Mouse (Mus musculus): ENCODE data around the gene Ndufaf2. TPM values are rescaled to one million over a fixed set of nuclear protein-coding genes. Genes with fewer than 3 reads are reported as not detected.

Gene Ndufaf2
- polyA plus RNA-seq, 1 experiment from 2014 or later: 72.6 TPM

DNA sequence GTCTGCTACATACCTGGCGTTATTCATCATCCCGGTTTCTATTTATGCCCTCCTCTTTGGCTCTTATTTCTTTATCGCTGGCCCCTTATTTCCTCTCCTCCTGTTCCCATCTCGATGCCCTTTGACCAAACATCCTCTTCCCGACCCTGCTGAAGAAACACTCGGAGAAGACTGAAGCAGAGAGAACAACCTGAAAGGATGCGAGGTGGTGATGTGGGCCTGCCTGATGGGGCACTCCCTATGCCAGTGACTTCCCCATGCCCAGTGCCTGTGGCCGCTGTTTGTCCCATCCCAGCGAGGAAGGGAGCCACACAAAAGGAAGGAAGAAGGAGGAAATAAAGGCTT lies 204.4 kb downstream of the Ndufaf2 start:
- no peaks in the 10 kb centered on the region for H3K9me3 ChIP-seq
- peaks cover 17% of the 10 kb centered on the region for H3K4me1 ChIP-seq
- no peaks in the 10 kb centered on the region for H3K27me3 ChIP-seq
- no peak overlapping the region for H3K4me3 ChIP-seq
- H3K9ac ChIP-seq (replicated peaks): no peak overlapping the region
- 31% methylated on average over 9 of the region's 9 CpGs for WGBS
- ATAC-seq (replicated peaks): no peak
- no peak overlapping the region for H3K27ac ChIP-seq (replicated peaks)
- no peaks in the 10 kb centered on the region for H3K36me3 ChIP-seq
- H3K4me2 ChIP-seq (replicated peaks): no peak overlapping the region

Other genes with a start within 250 kb of the Ndufaf2 start
- gene Smim15, start 114.2 kb downstream of the Ndufaf2 start, polyA plus RNA-seq (2015; fragmentation: Nextera tagmentation; extraction: Ambion mirVana): 43.9 and 47.7 TPM in 2 replicates
- gene Ercc8, start 108 bp upstream of the Ndufaf2 start, polyA plus RNA-seq (2015; fragmentation: Nextera tagmentation; extraction: Ambion mirVana): 32.0 and 32.6 TPM in 2 replicates
- 1.5 and 1.7 TPM in 2 replicates for gene Elovl7, start 55.8 kb upstream of the Ndufaf2 start, polyA plus RNA-seq (2015; fragmentation: Nextera tagmentation; extraction: Ambion mirVana)
- 7.8 and 8.0 TPM in 2 replicates for gene Depdc1b, start 157.7 kb upstream of the Ndufaf2 start, polyA plus RNA-seq (2015; fragmentation: Nextera tagmentation; extraction: Ambion mirVana)